Mouse (Mus musculus) hindbrain, postnatal 0 days (tissue): ENCODE data around the gene Msh4. TPM values are rescaled to one million over a fixed set of nuclear protein-coding genes. Genes with fewer than 3 reads are reported as not detected.

ENCODE experiments used
- ATAC-seq: fragments of 200-750 bp; cut with Nextera tagmentation; 2 replicates; pipeline ENCODE4 v1.8.0; 2017; ENCODE audit warnings: mild to moderate bottlenecking, moderate TSS enrichment, moderate library complexity
- DNase-seq: peaks from one replicate; pipeline ENCODE4 v3.0.0-alpha.2; 2015; ENCODE audit warnings: low spot score
- H3K27ac ChIP-seq: fragments of 300-500 bp; sonication (generic); 2 replicates; pipeline ENCODE4 v1.5.1; 2014; ENCODE audit warnings: mild to moderate bottlenecking
- H3K27me3 ChIP-seq: fragments of 300-500 bp; sonication (generic); 2 replicates; pipeline ENCODE4 v1.6.1; 2014; ENCODE audit warnings: low read length, mixed read lengths; ENCODE audit not compliant: insufficient read depth
- H3K36me3 ChIP-seq: fragments of 300-500 bp; sonication (generic); 2 replicates; pipeline ENCODE4 v1.6.1; 2014; ENCODE audit warnings: low read length, mixed read lengths; ENCODE audit not compliant: insufficient read depth
- H3K4me1 ChIP-seq: fragments of 300-500 bp; sonication (generic); 2 replicates; pipeline ENCODE4 v1.6.1; 2014; ENCODE audit warnings: antibody characterized with exemption, low read length, mixed read lengths; ENCODE audit not compliant: insufficient read depth
- H3K4me2 ChIP-seq: fragments of 300-500 bp; sonication (generic); 2 replicates; pipeline ENCODE4 v1.6.1; 2014; ENCODE audit warnings: low read depth, mild to moderate bottlenecking, low read length, moderate library complexity, mixed read lengths
- H3K4me3 ChIP-seq: fragments of 300-500 bp; sonication (generic); 2 replicates; pipeline ENCODE4 v1.5.1; 2014; ENCODE audit warnings: low read length
- H3K9ac ChIP-seq: fragments of 300-500 bp; sonication (generic); replicated peaks from 2 replicates; pipeline ENCODE4 v1.6.1; 2014; ENCODE audit warnings: mild to moderate bottlenecking, low read length, moderate library complexity, mixed read lengths
- H3K9me3 ChIP-seq: fragments of 300-500 bp; sonication (generic); 2 replicates; pipeline ENCODE4 v1.6.1; 2016; ENCODE audit warnings: low read length, mixed read lengths
- CTCF ChIP-seq: IDR thresholded peaks from 2 replicates; pipeline ENCODE4 v1.5.1; 2016; ENCODE audit warnings: antibody characterized with exemption, control low read depth, low read depth
- WGBS: fragments of 180-500 bp; shearing (Covaris S2); extraction: QIAGEN DNeasy Blood & Tissue Kit; methylation state at CpG from one replicate; pipeline ENCODE4 v1.1.7; 2014; 5-methylcytosine and 5-hydroxymethylcytosine counted together
- polyA plus RNA-seq: library from polyadenylated mRNA; unstranded; fragments of >200 nt; fragmentation: Nextera tagmentation; extraction: Ambion mirVana; gene quantifications from 2 replicates; pipeline ENCODE4 v1.2.1, GENCODE M21; 2015
- total RNA-seq: library from RNA; depleted of rRNA; stranded (reverse); fragments of >200 nt; gene quantifications from 2 replicates; pipeline ENCODE4 v1.2.3, GENCODE M21; 2014; rRNA removed

The Msh4 gene
- 0.40 and 0.68 TPM in 2 replicates for total RNA-seq
- polyA plus RNA-seq, result 0.13 and 0.19 TPM in 2 replicates

DNA sequence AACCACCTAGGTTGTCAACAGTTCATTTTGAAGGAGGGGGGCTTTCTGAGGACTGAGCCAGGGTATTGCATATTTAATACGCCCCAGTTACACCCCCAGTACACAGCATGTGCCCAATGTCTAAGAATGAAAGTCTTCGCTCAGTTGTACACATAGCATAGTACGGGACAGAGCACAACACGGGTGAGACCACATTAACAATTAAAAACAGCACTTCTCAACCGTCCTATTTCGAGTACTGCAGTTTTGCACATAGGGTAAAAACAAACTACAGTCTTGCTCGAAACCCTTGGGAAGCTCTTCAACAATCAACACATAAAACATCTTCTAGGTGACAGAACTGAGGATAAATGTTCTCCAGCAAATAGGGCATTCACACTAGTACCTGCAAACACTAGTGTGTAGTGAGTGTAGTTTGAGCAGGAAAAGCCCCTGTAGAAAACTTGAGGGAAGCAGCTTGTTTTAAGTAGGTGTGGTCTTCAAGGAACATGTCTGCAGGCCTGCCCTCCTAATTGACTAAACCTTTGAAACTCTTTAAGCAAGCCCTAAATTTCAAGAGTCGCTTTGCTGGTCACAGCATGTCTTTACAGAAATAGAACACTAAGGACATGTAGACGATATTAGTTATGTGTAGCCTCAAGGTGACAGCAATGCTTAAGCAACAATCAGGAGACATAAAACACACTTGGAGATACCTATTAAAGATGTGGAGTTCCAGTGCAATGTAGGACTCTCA lies at the start of gene Msh4:
Gene Msh4 (minus strand): TSS at position 3 of the 736 bp plus-strand sequence.
- no peak within 1 kb of the TSS for H3K4me2 ChIP-seq
- no peak within 1 kb of the TSS for H3K9ac ChIP-seq
- no peaks in the 10 kb centered on the region for H3K27me3 ChIP-seq
- no peak for DNase-seq
- no peaks in the 10 kb centered on the region for H3K9me3 ChIP-seq
- peaks cover 48% of the 10 kb centered on the region for H3K36me3 ChIP-seq
- H3K27ac ChIP-seq, result no peak within 1 kb of the TSS
- peak; percentile 25; the same call in 1 of the 2 replicates for ATAC-seq
- peaks cover 12% of the 10 kb centered on the region for H3K4me1 ChIP-seq
- no peak within 1 kb of the TSS for H3K4me3 ChIP-seq
- TF ChIP-seq CTCF, result no peak
- 84% methylated on average over 9 of the region's 9 CpGs for WGBS

DNA sequence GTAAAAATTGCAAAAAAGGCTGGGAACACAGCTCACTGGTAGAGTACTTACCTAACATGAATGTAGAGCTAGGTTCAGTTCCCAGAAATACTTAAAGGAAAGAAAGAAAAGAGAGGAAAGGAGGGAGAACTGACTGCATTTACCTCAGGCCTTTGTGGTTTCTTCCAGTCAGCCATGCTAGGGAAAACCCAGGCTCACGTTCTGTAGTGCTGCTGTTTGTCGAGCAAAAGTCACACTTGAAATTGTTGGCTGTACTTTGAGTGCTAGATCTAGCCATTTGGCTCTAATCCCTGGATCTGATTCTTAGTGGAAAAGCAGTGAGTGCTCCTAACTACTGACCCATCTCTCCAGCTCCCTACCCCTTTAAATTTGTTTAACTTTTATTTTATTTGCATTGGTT lies 42.2 kb upstream of the Msh4 start:
- Histone ChIP-seq H3K9ac (no peak overlapping the region), H3K9me3 (no peaks in the 10 kb centered on the region), H3K4me3 (no peak overlapping the region), H3K36me3 (no peaks in the 10 kb centered on the region), H3K27ac (no peak overlapping the region), H3K4me1 (0 out of 2 replicates have a peak, but pooled peaks cover 5% of the 10 kb centered on the region), H3K4me2 (no peak overlapping the region), H3K27me3 (no peaks in the 10 kb centered on the region)
- 80% methylated on average over 2 of the region's 2 CpGs for WGBS
- DNase-seq (no peak), ATAC-seq (no peak)
- TF ChIP-seq CTCF, result no peak

DNA sequence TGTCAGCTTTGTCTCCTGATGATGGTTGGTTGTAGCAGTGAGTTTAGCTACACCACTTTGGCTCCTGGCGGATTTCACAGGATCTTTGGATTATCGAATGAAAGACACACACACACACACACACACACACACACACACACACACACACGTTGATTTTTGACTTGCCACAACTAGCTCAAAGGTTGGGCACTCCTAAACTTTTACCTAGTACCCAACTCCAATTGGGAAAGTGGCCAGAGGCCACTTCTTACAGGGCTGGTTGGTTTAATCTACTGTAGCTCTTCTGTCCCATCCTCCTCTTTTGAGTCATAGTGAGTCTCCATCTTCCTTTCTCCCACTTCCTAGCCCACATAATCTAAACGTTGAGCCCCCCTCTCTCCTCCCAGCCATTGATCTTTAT lies 41.3 kb upstream of the Msh4 start:
- Histone ChIP-seq H3K4me3 (no peak overlapping the region), H3K27ac (no peak overlapping the region), H3K9me3 (no peaks in the 10 kb centered on the region), H3K9ac (no peak overlapping the region), H3K27me3 (no peaks in the 10 kb centered on the region), H3K36me3 (no peaks in the 10 kb centered on the region), H3K4me2 (no peak overlapping the region), H3K4me1 (peaks cover 9% of the 10 kb centered on the region; the same call in 1 of the 2 replicates)
- WGBS, result 73% methylated on average over 4 of the region's 4 CpGs
- DNase-seq (no peak), ATAC-seq (no peak)
- no peak for TF ChIP-seq CTCF

DNA sequence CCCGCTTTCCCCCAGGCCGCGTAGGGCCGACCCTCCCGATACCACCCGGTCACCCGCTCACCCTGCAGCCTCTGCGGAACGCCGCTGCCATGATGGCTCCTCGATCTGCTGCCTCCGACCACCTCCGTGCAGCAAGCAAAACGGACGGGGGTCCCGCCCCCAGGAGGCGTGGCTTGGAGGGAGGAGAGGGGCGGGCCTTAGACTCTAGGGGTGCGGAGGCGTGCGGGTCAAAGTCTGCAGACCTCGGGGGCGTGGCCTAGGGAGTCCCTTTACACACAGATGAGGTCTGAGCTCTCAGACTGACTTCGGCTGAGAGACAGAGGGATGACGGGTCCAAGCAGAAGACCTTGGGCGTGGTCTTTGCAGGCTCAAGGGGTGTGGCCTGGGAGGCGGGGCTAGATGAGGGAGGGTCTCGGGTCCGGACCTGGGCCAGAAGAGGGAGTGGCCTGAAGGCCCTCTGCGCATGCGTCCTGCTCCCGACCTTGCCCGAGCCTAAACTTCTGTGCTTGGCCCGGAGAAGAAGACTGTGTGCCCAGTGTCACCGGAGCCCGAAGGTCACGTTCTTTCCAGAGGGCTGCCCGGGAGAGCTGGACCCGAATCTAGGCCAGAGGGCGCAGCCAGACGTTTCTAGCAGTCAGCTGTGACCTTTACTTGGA lies 38.5 kb upstream of the Msh4 start, which contains the start of gene Acadm:
Gene Acadm (minus strand): TSS at position 298 of the 656 bp plus-strand sequence.
- no peaks in the 10 kb centered on the region; the same call in 1 of the 2 replicates for H3K36me3 ChIP-seq
- no peaks in the 10 kb centered on the region for H3K27me3 ChIP-seq
- H3K4me3 ChIP-seq, result peak within 1 kb of the TSS; percentile 87
- H3K27ac ChIP-seq, result peak within 1 kb of the TSS; percentile 75
- peak within 1 kb of the TSS; percentile 64 for H3K9ac ChIP-seq
- peak within 1 kb of the TSS; percentile 67 for H3K4me2 ChIP-seq
- H3K4me1 ChIP-seq, result peaks cover 9% of the 10 kb centered on the region; the same call in 1 of the 2 replicates
- WGBS, result under 1% methylated on average over 41 of the region's 41 CpGs
- DNase-seq (peak; percentile 97), ATAC-seq (peak; percentile 97)
- TF ChIP-seq CTCF, result no peak; the same call in 1 of the 2 replicates
- H3K9me3 ChIP-seq, result no peaks in the 10 kb centered on the region

DNA sequence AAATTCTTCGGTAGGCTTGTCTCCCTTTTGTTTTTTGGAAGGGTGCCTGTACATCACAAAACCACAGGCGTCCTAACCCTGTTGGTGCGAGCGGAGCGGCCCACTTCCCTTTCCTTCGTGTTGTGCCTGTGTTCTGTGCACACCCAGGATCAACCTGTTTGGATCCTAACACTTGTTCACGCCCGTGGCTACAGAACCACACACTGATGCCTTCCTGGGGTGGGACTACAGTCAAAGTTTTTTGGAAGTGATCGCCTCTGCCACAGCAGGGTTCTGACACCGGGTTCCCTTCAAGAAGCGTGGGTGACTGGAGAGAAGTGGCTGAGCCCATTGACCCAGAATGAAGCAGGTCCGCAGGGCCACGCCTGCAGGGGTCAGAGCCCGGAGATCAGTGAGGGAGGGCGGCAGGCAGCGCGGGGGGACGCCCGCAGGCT lies 38.0 kb upstream of the Msh4 start:
- Histone ChIP-seq H3K27me3 (no peaks in the 10 kb centered on the region), H3K27ac (peak overlapping the region; percentile 75), H3K4me2 (peak overlapping the region; percentile 67), H3K4me1 (peaks cover 9% of the 10 kb centered on the region; the same call in 1 of the 2 replicates), H3K4me3 (peak overlapping the region; percentile 87), H3K36me3 (no peaks in the 10 kb centered on the region; the same call in 1 of the 2 replicates), H3K9me3 (no peaks in the 10 kb centered on the region), H3K9ac (peak overlapping the region; percentile 64)
- ATAC-seq, result peak; percentile 24
- 0 out of 2 replicates have a peak, but pooled peaks have one; percentile 1 for TF ChIP-seq CTCF
- no peak for DNase-seq
- under 1% methylated on average over 19 of the region's 19 CpGs for WGBS

DNA sequence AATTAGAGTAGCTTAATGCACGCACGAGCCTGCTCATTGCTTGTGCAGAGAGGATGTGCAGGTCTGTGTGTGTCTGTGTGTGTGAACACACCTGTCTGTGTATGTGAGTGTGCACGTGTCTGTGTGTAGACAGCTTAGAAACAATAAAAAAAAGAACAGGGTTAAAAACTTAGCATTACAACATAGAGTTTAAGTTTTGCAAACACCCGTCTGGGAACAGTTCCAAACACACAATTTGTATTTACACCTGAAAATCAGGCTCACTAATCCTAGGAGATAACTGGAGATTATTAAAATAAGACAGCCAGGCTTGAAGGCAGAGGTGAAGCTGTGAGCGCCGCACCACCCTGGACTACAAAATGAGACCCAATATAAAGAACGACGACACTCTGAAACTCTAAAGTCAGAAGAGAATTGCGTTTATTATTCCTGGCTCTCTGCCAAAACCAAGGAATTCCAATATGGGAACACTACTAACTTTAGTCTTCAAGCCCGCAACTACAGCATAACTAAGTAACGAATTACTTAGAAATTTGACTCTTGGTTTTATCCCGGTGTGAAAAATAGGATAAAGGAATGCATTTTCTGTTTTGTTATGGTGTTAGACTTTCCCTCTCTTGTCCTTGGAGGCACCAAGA lies 37.2 kb upstream of the Msh4 start:
- H3K27ac ChIP-seq, result peak overlapping the region; percentile 75; the same call in 1 of the 2 replicates
- TF ChIP-seq CTCF, result no peak
- H3K9ac ChIP-seq, result no peak overlapping the region; the same call in 1 of the 2 replicates
- no peaks in the 10 kb centered on the region for H3K27me3 ChIP-seq
- H3K9me3 ChIP-seq, result no peaks in the 10 kb centered on the region
- peak; percentile 31 for DNase-seq
- H3K4me3 ChIP-seq, result peak overlapping the region; percentile 87
- H3K4me1 ChIP-seq, result peaks cover 9% of the 10 kb centered on the region; the same call in 1 of the 2 replicates
- 28% methylated on average over 12 of the region's 12 CpGs for WGBS
- no peaks in the 10 kb centered on the region; the same call in 1 of the 2 replicates for H3K36me3 ChIP-seq
- peak overlapping the region; percentile 67 for H3K4me2 ChIP-seq
- ATAC-seq, result no peak
